Mouse (Mus musculus): ENCODE results near the gene Ofcc1. TPM values are rescaled to one million over a fixed set of nuclear protein-coding genes. Genes with fewer than 3 reads are reported as not detected.

Gene Ofcc1
- total RNA-seq, 2 experiments from 2014 or later: not detected

- intact Hi-C loops (cut with DNase I): no loop called here
These were observed 93.7 kb downstream of the Ofcc1 start for GRCm38 (mm10) chr13:40267546-40267945.

GRCm38 (mm10) chr13:40263087-40263807 is 98.0 kb downstream of the Ofcc1 start:
- intact Hi-C loops (cut with DNase I): no loop called here
- no peak for DNase-seq (ENCODE audit: extremely low spot score in 1 of 2, low spot score in 2 of 2)

More at GRCm38 (mm10) chr13:40267546-40267945, 93.7 kb downstream of the Ofcc1 start:
- no peak for DNase-seq (ENCODE audit: extremely low spot score in 1 of 2, low spot score in 2 of 2)

DNA sequence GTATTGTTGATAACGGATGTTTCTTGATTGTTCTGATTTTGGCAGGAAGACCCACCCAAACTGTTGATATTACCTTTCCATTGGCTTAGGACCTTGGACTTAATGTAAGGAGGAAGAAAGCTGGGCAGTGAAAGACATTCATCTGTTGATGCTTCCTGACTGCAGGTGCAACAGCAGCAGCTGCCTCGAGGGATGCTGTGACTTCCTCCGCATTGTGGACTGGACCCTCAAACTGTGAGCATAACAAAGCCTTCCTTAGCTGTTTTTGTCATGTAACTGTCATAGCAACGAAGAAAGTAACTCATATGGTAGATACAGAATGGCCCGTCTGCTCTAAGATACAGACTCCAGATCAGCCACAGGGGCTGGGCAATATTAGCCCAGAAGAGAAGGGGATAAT is 102.5 kb downstream of the Ofcc1 start:
- intact Hi-C loops (cut with DNase I): no loop called here
- no peak for DNase-seq (ENCODE audit: extremely low spot score in 1 of 2, low spot score in 2 of 2)

DNA sequence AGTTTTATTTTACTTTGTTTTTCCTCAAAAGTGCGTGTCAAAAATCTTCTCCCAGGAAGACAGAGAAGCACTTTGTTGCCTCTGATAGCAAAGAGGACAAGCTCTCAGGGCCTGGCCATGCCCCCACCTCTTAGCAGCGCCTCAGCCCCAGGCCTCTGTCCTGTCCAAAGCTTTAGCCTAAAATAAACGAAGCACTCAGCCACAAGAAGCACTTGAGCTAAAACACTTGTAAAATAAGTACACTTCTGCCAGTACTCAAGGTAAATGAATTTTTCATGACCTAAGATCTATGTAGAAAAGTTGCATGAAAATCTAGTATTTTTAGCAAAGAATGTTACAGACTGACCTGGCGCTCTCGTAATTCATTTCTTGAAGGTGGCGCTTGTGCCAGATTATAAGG is 117.4 kb downstream of the Ofcc1 start:
- no peak for DNase-seq (ENCODE audit: extremely low spot score in 1 of 2, low spot score in 2 of 2)
- intact Hi-C loops (cut with DNase I): no loop called here

GRCm38 (mm10) chr13:40236356-40236755 is 124.9 kb downstream of the Ofcc1 start:
- DNase-seq (ENCODE audit: extremely low spot score in 1 of 2, low spot score in 2 of 2): no peak
- intact Hi-C loops (cut with DNase I): no loop called here

GRCm38 (mm10) chr13:40208314-40208713 is 152.9 kb downstream of the Ofcc1 start:
- intact Hi-C loops (cut with DNase I): no loop called here
- no peak for DNase-seq (ENCODE audit: extremely low spot score in 1 of 2, low spot score in 2 of 2)

GRCm38 (mm10) chr13:40181786-40182185 is 179.5 kb downstream of the Ofcc1 start:
- no peak for DNase-seq (ENCODE audit: extremely low spot score in 1 of 2, low spot score in 2 of 2)
- intact Hi-C loops (cut with DNase I): no loop called here

GRCm38 (mm10) chr13:40171775-40172174 is 189.5 kb downstream of the Ofcc1 start:
- DNase-seq (ENCODE audit: extremely low spot score in 1 of 2, low spot score in 2 of 2): no peak
- intact Hi-C loops (cut with DNase I): no loop called here

- DNase-seq (ENCODE audit: extremely low spot score in 1 of 2, low spot score in 2 of 2): no peak
- intact Hi-C loops (cut with DNase I): no loop called here
These were observed 193.4 kb downstream of the Ofcc1 start for GRCm38 (mm10) chr13:40167871-40168270.

DNA sequence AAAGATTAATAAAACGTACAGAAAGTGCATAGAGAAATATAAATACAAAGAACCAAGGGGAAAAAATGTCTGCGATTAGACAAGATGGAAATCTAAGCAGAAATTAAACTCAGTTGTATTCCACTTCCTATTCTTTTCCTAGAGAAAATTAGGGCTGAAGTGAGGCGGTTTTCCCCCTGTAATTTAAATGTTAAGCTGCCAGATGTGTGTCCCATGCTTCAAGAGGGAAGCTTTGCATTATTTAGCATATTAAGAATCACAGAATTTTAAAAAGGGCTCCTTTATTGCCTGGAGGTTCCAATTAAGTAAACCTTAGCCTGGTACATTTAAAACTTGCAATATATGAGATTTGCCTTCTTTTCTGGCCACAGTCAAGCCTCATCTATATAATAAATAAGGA is 205.8 kb downstream of the Ofcc1 start:
- intact Hi-C loops (cut with DNase I): no loop called here
- DNase-seq (ENCODE audit: extremely low spot score in 1 of 2, low spot score in 2 of 2): no peak

- DNase-seq (ENCODE audit: extremely low spot score in 1 of 2, low spot score in 2 of 2): no peak
- intact Hi-C loops (cut with DNase I): no loop called here
These were observed 221.3 kb downstream of the Ofcc1 start for GRCm38 (mm10) chr13:40139906-40140305.

DNA sequence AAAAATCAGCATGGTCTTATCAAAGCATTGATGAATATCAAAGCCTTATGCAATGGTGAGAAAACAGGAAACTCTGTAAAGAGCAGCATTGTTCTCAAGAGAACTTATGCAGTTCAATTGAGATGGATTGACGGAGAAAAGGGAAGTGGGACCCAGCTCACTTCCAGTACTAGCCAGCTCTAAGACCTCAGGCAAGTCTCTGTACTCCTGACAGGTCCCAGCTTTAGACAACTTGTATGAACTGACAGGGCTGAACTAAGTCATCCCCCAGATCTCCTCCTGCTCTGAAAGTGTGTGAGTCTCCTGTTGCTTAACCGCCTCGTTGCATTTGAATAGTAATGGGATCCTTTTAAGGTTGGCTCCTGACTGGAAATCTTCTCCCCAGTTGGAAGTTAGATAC is 225.2 kb downstream of the Ofcc1 start:
- intact Hi-C loops (cut with DNase I): no loop called here
- DNase-seq (ENCODE audit: extremely low spot score in 1 of 2, low spot score in 2 of 2): no peak

GRCm38 (mm10) chr13:40135670-40136069 is 225.6 kb downstream of the Ofcc1 start:
- DNase-seq (ENCODE audit: extremely low spot score in 1 of 2, low spot score in 2 of 2): no peak
- intact Hi-C loops (cut with DNase I): no loop called here

DNA sequence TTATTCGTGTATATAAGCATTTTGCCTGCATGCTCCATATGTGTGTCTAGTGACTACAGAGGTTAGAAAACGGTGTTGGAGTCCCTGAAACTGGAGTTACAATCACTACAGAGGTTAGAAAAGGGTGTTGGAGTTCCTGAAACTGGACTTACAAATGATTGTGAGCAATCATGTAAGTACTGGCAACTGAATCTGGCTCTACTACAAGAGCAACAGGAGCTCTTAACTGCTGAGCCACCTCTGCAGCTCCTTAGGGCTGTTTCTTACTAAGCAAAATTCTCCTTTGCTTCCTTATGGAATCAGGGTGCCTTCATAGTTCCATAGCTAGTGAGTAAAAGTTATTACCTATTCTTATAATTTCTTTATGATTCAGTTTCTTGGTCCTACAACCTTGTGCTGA is 237.4 kb downstream of the Ofcc1 start:
- intact Hi-C loops (cut with DNase I): no loop called here
- no peak for DNase-seq (ENCODE audit: extremely low spot score in 1 of 2, low spot score in 2 of 2)

- no peak for DNase-seq (ENCODE audit: extremely low spot score in 1 of 2, low spot score in 2 of 2)
- intact Hi-C loops (cut with DNase I): no loop called here
These were observed 248.9 kb downstream of the Ofcc1 start for GRCm38 (mm10) chr13:40112336-40112735.

DNA sequence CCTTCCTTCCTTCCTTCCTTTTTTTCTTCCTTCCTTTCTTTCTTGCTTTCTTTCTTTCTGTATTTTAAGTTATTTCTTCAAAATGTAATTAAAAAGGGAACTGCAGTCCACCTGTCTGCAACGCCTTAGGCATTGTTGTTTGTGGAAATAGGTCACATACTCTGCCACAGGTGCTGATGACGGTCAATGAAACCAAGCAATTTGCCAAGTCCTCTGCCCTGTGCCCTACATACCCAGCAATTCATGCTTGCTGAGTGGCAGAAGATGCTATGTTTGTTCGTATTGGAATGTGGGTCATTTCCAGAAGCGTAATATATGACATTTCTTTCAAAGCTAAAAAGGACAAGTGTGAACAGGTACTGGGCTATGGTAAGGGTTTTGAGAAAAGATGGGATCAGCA is 285.0 kb downstream of the Ofcc1 start:
- intact Hi-C loops (cut with DNase I): no loop called here
- DNase-seq (ENCODE audit: extremely low spot score in 1 of 2, low spot score in 2 of 2): no peak

DNA sequence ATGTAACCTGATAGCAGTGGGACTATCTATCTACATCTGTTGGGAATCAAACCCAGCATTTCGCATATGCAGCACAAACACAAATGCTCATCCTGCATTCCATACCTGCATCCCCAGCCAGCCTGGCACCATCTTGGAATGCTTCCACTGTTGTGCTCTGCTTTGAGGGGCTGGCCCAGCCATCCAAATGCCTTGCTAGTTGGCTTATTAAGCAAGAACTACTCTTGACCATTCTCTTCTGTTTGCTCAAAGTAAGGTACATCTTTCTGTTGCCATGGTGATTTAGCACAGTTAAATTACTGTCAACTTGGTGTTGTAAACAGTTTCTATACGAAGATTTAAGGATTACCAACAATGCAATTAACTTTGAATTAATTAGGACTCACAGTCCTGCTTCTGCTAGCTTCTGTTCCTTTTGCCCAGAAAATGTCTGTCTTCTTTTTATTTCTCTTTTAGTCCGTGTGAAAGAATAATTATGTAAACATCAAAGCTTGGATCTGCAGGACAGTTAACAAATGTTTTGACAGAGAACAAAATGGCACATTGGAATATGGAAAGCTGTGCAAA is 286.3 kb downstream of the Ofcc1 start:
- intact Hi-C loops (cut with DNase I): no loop called here
- DNase-seq (ENCODE audit: extremely low spot score in 1 of 2, low spot score in 2 of 2): no peak

DNA sequence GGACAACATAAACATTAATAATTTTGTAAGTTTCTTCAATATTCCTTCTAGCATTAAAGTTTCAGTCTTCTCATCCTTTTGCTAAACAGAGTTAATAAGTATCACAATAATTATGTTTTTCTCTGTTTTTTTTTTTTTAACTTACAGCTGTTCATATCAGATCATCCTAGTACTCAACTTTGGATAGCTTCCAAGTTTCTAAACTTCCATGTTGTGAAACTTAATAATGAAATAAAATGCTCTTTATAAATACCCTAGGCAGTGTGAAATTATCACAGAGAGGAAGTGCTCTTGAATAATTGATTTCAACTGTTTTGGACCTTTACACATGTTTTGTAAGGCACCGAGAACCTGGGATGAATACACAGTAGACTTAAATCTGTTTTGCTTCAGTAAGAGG is 291.2 kb downstream of the Ofcc1 start:
- intact Hi-C loops (cut with DNase I): no loop called here
- no peak for DNase-seq (ENCODE audit: extremely low spot score in 1 of 2, low spot score in 2 of 2)

DNA sequence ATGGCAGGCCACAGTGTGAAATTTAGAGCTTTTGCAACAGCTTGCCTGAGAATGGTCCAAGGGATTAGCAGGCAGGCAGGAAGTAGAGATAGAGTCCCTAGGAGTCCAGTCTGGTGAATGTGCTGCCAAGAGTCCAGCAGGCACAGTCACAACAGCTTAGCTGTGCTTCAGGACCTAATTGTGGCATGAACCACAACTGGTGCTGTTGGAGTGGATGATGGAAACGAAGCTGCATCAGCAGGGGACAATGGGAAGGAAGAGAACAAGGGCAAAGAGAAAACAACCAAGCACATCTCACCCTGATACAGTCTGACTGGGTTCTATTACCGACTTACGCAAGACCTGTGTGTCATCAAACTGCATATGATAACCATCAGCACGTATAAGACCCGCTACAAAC is 300.0 kb downstream of the Ofcc1 start:
- intact Hi-C loops (cut with DNase I): no loop called here
- no peak for DNase-seq (ENCODE audit: extremely low spot score in 1 of 2, low spot score in 2 of 2)

GRCm38 (mm10) chr13:40037881-40038280 is 323.4 kb downstream of the Ofcc1 start:
- DNase-seq (ENCODE audit: extremely low spot score in 1 of 2, low spot score in 2 of 2): no peak

More at GRCm38 (mm10) chr13:40037881-40038280, 323.4 kb downstream of the Ofcc1 start:
- intact Hi-C loops (cut with DNase I): no loop called here
